Mouse (Mus musculus): ENCODE measurements around the gene Grb14. TPM values are rescaled to one million over a fixed set of nuclear protein-coding genes. Genes with fewer than 3 reads are reported as not detected.
A peak's percentile ranks its signal among the peaks of the same experiment; 100 is the strongest.

Grb14 gene
- polyA plus RNA-seq, 1 experiment from 2014 or later = 11.6 TPM

DNA sequence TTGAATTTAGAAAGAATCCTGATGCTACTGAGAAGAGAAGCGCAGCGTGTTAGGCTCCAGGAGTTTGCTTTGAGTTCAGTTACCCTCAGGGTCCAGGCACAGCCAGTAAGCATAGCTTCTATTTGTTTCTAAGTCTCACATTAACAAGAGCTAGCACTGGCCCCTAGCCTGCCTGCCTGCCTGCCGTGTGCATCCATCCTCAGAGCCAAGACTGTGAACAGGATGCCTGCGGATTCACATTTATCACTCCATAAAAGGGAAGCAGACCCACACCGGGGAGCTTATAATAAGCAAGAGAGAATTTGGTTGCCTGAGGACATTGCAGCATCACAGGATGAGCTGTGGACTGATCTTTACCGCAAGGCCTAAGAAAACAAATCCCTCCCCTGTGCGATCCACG is 53.8 kb downstream of the Grb14 start:
- 54% methylated on average over 8 of the region's 8 CpGs for WGBS
- 0 out of 2 replicates have a peak, but pooled peaks cover 8% of the 10 kb centered on the region for H3K4me1 ChIP-seq (ENCODE audit: control insufficient read depth, insufficient read depth, low read length)
- no peaks in the 10 kb centered on the region for H3K36me3 ChIP-seq (ENCODE audit: control insufficient read depth, insufficient read depth, low read length)
- no peaks in the 10 kb centered on the region for H3K9me3 ChIP-seq (ENCODE audit: control insufficient read depth, low read length)
- no peaks in the 10 kb centered on the region for H3K27me3 ChIP-seq (replicated peaks; ENCODE audit: control insufficient read depth, insufficient read depth, low read length)
- H3K9ac ChIP-seq (ENCODE audit: low read depth, low read length) = 0 out of 2 replicates have a peak overlapping the region, but pooled peaks have one; percentile 7
- H3K27ac ChIP-seq (replicated peaks; ENCODE audit: low read depth, low read length) = no peak overlapping the region
- no peak for ATAC-seq (ENCODE audit: low read depth)
- no peak overlapping the region for H3K4me3 ChIP-seq (ENCODE audit: low read depth, low read length)
- DNase-seq (ENCODE audit: low spot score) = no peak
- no peak overlapping the region for H3K4me2 ChIP-seq (ENCODE audit: low read depth, low read length)

DNA sequence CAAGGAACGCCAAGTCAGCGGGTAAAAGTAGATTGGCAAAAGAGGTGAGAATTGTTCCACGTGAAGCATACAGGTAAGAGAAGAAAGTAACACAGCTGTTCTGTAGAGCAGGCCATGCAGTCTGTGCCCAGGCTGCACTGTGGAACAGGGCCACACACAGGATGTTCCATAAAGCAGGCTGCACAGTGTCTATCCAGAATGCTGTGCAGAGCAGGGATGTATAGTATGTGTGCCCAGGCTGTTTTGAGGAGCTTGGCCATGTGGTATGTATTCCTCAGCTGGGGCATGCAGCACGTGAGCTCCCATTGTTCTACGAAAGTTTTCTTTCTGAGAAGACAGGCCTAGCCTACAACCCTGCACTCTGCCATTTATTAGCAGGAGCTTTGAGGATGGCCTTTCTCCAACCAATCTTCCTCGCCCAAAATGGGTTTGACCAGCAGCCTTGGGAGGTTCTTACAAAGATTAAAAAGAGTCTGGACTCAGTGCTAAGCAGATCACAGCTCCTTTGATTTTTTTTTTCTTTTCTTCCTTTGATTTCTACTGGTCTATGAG is 57.8 kb downstream of the Grb14 start:
- no peak overlapping the region for H3K27ac ChIP-seq (replicated peaks; ENCODE audit: low read depth, low read length)
- peaks cover 11% of the 10 kb centered on the region for H3K4me1 ChIP-seq (ENCODE audit: control insufficient read depth, insufficient read depth, low read length)
- no peaks in the 10 kb centered on the region for H3K27me3 ChIP-seq (replicated peaks; ENCODE audit: control insufficient read depth, insufficient read depth, low read length)
- no peak for DNase-seq (ENCODE audit: low spot score)
- 75% methylated on average over 6 of the region's 6 CpGs for WGBS
- ATAC-seq (ENCODE audit: low read depth) = peak; percentile 10; the same call in 1 of the 2 replicates
- H3K4me2 ChIP-seq (ENCODE audit: low read depth, low read length) = no peak overlapping the region
- no peak overlapping the region for H3K4me3 ChIP-seq (ENCODE audit: low read depth, low read length)
- no peaks in the 10 kb centered on the region for H3K36me3 ChIP-seq (ENCODE audit: control insufficient read depth, insufficient read depth, low read length)
- no peak overlapping the region for H3K9ac ChIP-seq (ENCODE audit: low read depth, low read length)
- H3K9me3 ChIP-seq (ENCODE audit: control insufficient read depth, low read length) = no peaks in the 10 kb centered on the region

DNA sequence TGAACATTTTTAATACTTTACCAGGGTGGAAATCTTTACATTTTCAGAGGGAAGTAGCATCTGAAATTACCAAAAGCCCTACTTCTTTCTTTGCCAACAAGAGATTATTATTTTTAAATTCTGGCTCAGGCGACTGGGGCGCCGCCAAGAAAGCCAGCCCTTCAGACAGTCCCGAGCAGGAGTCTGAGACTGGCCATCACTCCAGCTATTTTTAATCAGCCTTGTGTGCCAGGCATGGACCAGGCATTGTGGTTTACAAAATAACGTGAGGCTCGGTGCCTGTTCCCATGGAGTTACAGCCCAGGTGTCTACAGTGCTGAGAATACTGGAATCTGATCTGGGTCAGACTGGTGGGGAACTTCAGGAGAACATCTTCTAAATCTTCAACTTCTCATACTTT is 58.5 kb downstream of the Grb14 start:
- H3K4me3 ChIP-seq (ENCODE audit: low read depth, low read length) = no peak overlapping the region
- 63% methylated on average over 6 of the region's 6 CpGs for WGBS
- ATAC-seq (ENCODE audit: low read depth) = peak; percentile 30; the same call in 1 of the 2 replicates
- no peaks in the 10 kb centered on the region for H3K9me3 ChIP-seq (ENCODE audit: control insufficient read depth, low read length)
- H3K4me1 ChIP-seq (ENCODE audit: control insufficient read depth, insufficient read depth, low read length) = peaks cover 13% of the 10 kb centered on the region
- no peak overlapping the region for H3K9ac ChIP-seq (ENCODE audit: low read depth, low read length)
- peak; percentile 13 for DNase-seq (ENCODE audit: low spot score)
- H3K27me3 ChIP-seq (replicated peaks; ENCODE audit: control insufficient read depth, insufficient read depth, low read length) = no peaks in the 10 kb centered on the region
- H3K36me3 ChIP-seq (ENCODE audit: control insufficient read depth, insufficient read depth, low read length) = no peaks in the 10 kb centered on the region
- H3K4me2 ChIP-seq (ENCODE audit: low read depth, low read length) = no peak overlapping the region
- H3K27ac ChIP-seq (replicated peaks; ENCODE audit: low read depth, low read length) = no peak overlapping the region

DNA sequence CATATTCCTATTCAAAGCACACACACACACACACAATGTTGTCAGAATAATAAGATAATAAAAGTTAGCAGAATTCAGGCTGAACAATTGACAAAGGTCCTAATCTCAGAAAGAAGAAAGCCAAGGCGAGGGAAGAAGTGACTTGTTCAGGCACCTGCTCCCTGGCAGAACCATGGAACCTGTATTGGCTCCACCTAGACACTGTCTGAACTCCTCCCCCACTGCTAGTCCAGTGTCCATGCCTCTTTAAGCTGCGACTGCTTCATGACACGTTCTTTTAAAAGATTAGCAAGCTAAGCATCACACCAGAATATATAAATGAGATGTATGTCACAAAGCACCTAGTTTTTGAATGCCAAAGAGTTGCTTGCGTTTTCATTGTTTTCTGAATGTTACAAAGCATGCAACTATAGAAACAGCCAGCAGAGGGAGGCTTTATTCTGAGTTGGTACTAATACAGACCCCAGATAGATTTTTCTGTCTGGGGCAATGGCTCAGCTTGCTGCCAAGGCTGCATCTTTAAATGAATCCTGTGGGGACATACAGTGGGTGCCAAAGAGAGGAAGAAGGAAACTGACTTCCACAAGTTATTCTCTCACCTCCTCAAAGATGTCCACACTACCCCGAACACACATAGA is 59.4 kb downstream of the Grb14 start:
- peaks cover 9% of the 10 kb centered on the region for H3K4me1 ChIP-seq (ENCODE audit: control insufficient read depth, insufficient read depth, low read length)
- ATAC-seq (ENCODE audit: low read depth) (peak; percentile 71; the same call in 1 of the 2 replicates), DNase-seq (ENCODE audit: low spot score) (peak; percentile 69)
- no peaks in the 10 kb centered on the region for H3K27me3 ChIP-seq (replicated peaks; ENCODE audit: control insufficient read depth, insufficient read depth, low read length)
- H3K9me3 ChIP-seq (ENCODE audit: control insufficient read depth, low read length) = no peaks in the 10 kb centered on the region
- WGBS = 31% methylated on average over 5 of the region's 5 CpGs
- H3K27ac ChIP-seq (replicated peaks; ENCODE audit: low read depth, low read length) = no peak overlapping the region
- H3K9ac ChIP-seq (ENCODE audit: low read depth, low read length) = no peak overlapping the region
- H3K4me2 ChIP-seq (ENCODE audit: low read depth, low read length) = no peak overlapping the region
- no peak overlapping the region for H3K4me3 ChIP-seq (ENCODE audit: low read depth, low read length)
- H3K36me3 ChIP-seq (ENCODE audit: control insufficient read depth, insufficient read depth, low read length) = no peaks in the 10 kb centered on the region

DNA sequence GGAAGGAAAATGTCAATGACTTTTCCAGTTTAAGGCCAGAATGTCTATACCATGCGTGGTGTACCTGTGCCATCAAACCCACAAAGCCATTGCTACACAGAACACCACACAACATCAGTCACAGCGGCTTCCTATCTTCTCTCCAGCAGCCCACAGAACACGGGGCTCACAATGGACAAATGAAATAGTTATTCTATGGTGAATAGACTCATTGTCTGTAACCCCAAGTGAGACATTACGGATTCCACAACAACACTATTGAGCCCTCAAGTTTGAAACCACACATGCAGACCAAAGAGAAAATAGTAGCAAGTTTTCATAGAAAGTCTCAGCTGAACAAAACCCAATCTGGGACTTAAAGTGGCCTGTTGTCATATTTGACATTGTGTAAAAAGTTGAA is 62.6 kb downstream of the Grb14 start:
- no peaks in the 10 kb centered on the region for H3K9me3 ChIP-seq (ENCODE audit: control insufficient read depth, low read length)
- WGBS = 67% methylated on average over 4 of the region's 4 CpGs
- H3K27ac ChIP-seq (replicated peaks; ENCODE audit: low read depth, low read length) = no peak overlapping the region
- ATAC-seq (ENCODE audit: low read depth) (no peak), DNase-seq (ENCODE audit: low spot score) (no peak)
- no peaks in the 10 kb centered on the region for H3K27me3 ChIP-seq (replicated peaks; ENCODE audit: control insufficient read depth, insufficient read depth, low read length)
- no peak overlapping the region for H3K9ac ChIP-seq (ENCODE audit: low read depth, low read length)
- no peak overlapping the region for H3K4me2 ChIP-seq (ENCODE audit: low read depth, low read length)
- H3K4me1 ChIP-seq (ENCODE audit: control insufficient read depth, insufficient read depth, low read length) = peaks cover 4% of the 10 kb centered on the region
- no peaks in the 10 kb centered on the region for H3K36me3 ChIP-seq (ENCODE audit: control insufficient read depth, insufficient read depth, low read length)
- H3K4me3 ChIP-seq (ENCODE audit: low read depth, low read length) = no peak overlapping the region

DNA sequence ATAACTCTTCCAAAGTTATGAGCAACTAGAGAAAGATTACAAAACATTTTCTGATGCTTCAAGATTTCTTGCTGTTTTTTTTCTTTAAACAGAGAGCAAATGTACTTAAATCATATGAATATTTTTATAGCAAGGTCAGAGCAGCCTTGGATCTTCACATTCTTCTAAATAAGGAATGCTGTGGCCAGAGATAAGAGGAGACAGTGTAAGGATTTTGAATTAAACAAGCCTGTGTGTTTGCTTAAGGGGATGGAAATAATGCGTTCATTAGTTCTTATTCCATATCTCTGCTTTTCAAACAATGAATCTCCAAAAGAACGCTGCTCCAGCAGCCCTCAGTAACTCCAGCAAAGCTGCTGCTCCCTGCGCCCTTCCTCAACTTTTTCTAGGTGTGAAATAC is 63.4 kb downstream of the Grb14 start:
- Histone ChIP-seq H3K4me1 (ENCODE audit: control insufficient read depth, insufficient read depth, low read length) (peaks cover 4% of the 10 kb centered on the region), H3K27me3 (replicated peaks; ENCODE audit: control insufficient read depth, insufficient read depth, low read length) (no peaks in the 10 kb centered on the region), H3K36me3 (ENCODE audit: control insufficient read depth, insufficient read depth, low read length) (no peaks in the 10 kb centered on the region), H3K4me3 (ENCODE audit: low read depth, low read length) (no peak overlapping the region), H3K9ac (ENCODE audit: low read depth, low read length) (no peak overlapping the region), H3K4me2 (ENCODE audit: low read depth, low read length) (no peak overlapping the region), H3K9me3 (ENCODE audit: control insufficient read depth, low read length) (no peaks in the 10 kb centered on the region), H3K27ac (replicated peaks; ENCODE audit: low read depth, low read length) (no peak overlapping the region)
- WGBS = 68% methylated on average over 3 of the region's 3 CpGs
- ATAC-seq (ENCODE audit: low read depth) (no peak), DNase-seq (ENCODE audit: low spot score) (no peak)

DNA sequence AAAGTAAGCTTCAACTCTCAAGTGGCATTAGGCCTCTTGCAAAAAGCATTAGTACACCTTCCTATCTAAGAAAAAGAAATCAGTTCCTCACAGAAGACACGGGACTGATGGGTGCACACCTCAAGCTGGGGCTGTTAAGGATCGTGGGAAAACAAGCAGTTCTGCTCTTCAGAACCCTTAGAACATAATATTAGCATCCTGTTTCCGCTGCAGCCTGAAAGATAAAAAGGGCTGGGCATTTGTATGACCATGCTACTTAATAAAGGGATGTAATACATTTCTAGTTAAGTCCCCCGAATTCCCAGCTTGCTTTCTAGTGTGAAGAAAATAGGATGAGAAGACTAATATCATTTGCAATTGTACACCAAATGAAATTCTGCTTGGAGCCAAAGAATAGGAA is 65.1 kb downstream of the Grb14 start:
- ATAC-seq (ENCODE audit: low read depth) (no peak), DNase-seq (ENCODE audit: low spot score) (no peak)
- Histone ChIP-seq H3K4me1 (ENCODE audit: control insufficient read depth, insufficient read depth, low read length) (peaks cover 4% of the 10 kb centered on the region), H3K4me2 (ENCODE audit: low read depth, low read length) (no peak overlapping the region), H3K9ac (ENCODE audit: low read depth, low read length) (no peak overlapping the region), H3K36me3 (ENCODE audit: control insufficient read depth, insufficient read depth, low read length) (no peaks in the 10 kb centered on the region), H3K9me3 (ENCODE audit: control insufficient read depth, low read length) (no peaks in the 10 kb centered on the region), H3K4me3 (ENCODE audit: low read depth, low read length) (no peak overlapping the region), H3K27ac (replicated peaks; ENCODE audit: low read depth, low read length) (no peak overlapping the region), H3K27me3 (replicated peaks; ENCODE audit: control insufficient read depth, insufficient read depth, low read length) (no peaks in the 10 kb centered on the region)
- whole genome bisulfite sequencing = 60% methylated on average over 4 of the region's 4 CpGs

DNA sequence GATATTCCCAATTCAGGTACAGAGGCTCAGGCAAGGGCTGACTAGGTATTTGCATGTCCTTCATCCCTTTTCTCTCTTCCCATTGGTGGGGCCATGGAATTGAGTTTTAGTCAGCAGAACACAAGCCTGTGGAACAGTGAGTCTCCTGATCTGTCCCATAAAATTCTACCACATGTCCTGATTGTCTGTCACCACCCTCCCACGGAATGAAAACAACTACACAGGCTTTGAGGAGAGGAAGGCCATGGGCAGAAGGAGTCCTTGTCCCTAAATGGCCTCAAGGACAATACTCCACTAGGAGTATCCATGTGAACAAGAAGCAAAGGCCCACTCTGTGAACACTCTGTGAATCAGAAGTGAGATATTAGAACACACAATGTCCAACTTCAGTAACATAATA is 69.3 kb downstream of the Grb14 start:
- WGBS = 41% methylated on average over 1 of the region's 1 CpGs
- Histone ChIP-seq H3K27ac (replicated peaks; ENCODE audit: low read depth, low read length) (no peak overlapping the region), H3K4me2 (ENCODE audit: low read depth, low read length) (no peak overlapping the region), H3K36me3 (ENCODE audit: control insufficient read depth, insufficient read depth, low read length) (no peaks in the 10 kb centered on the region), H3K4me3 (ENCODE audit: low read depth, low read length) (no peak overlapping the region), H3K27me3 (replicated peaks; ENCODE audit: control insufficient read depth, insufficient read depth, low read length) (no peaks in the 10 kb centered on the region), H3K9ac (ENCODE audit: low read depth, low read length) (no peak overlapping the region), H3K9me3 (ENCODE audit: control insufficient read depth, low read length) (no peaks in the 10 kb centered on the region), H3K4me1 (ENCODE audit: control insufficient read depth, insufficient read depth, low read length) (no peaks in the 10 kb centered on the region)
- DNase-seq (ENCODE audit: low spot score) (no peak), ATAC-seq (ENCODE audit: low read depth) (no peak)

DNA sequence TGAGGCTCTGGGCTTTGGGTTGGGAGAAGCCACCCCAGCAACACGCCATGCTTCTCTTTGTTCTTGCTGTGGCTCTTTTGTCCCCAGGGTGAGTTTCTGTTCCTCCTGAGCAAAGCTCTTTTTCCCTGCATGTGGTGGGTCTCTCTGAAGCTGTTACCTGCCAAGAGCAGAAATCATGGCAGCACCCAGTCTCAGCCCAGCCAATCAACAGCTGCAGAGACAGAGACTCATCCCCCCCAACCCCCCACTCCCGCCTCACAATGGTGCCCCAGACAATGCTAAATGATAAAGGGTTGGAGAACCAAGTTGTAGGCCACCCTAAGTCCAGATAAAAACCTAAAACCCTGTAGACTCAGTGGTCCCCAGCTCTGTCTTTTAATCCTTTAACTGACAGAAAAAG is 75.6 kb downstream of the Grb14 start:
- Histone ChIP-seq H3K9me3 (ENCODE audit: control insufficient read depth, low read length) (no peaks in the 10 kb centered on the region), H3K27ac (replicated peaks; ENCODE audit: low read depth, low read length) (no peak overlapping the region), H3K4me2 (ENCODE audit: low read depth, low read length) (no peak overlapping the region), H3K4me1 (ENCODE audit: control insufficient read depth, insufficient read depth, low read length) (no peaks in the 10 kb centered on the region), H3K27me3 (replicated peaks; ENCODE audit: control insufficient read depth, insufficient read depth, low read length) (no peaks in the 10 kb centered on the region), H3K36me3 (ENCODE audit: control insufficient read depth, insufficient read depth, low read length) (no peaks in the 10 kb centered on the region), H3K9ac (ENCODE audit: low read depth, low read length) (no peak overlapping the region), H3K4me3 (ENCODE audit: low read depth, low read length) (no peak overlapping the region)
- ATAC-seq (ENCODE audit: low read depth) (no peak), DNase-seq (ENCODE audit: low spot score) (no peak)
- WGBS = 60% methylated on average over 2 of the region's 2 CpGs

Measured in embryonic facial prominence, embryonic 14.5 days (tissue).